Mouse (Mus musculus) stomach, embryonic 15.5 days (tissue): Measurements from ENCODE around the gene Pygm. TPM values are rescaled to one million over a fixed set of nuclear protein-coding genes. Genes with fewer than 3 reads are reported as not detected.

Experiments
- ATAC-seq: fragments of 200-750 bp; cut with Nextera tagmentation; 2 replicates; pipeline ENCODE4 v1.8.0; 2017; ENCODE audit warnings: low read depth, moderate number of reproducible peaks, moderate TSS enrichment; ENCODE audit not compliant: insufficient read depth, low FRiP score
- H3K27ac ChIP-seq: fragments of 300-500 bp; sonication (generic); 2 replicates; pipeline ENCODE4 v1.5.1; 2015; ENCODE audit warnings: mild to moderate bottlenecking, inconsistent platforms
- H3K27me3 ChIP-seq: fragments of 300-500 bp; sonication (generic); replicated peaks from 2 replicates; pipeline ENCODE4 v1.6.1; 2015; ENCODE audit warnings: inconsistent platforms
- H3K36me3 ChIP-seq: fragments of 300-500 bp; sonication (generic); 2 replicates; pipeline ENCODE4 v1.6.1; 2015; ENCODE audit warnings: inconsistent platforms
- H3K4me1 ChIP-seq: fragments of 300-500 bp; sonication (generic); 2 replicates; pipeline ENCODE4 v1.6.1; 2015; ENCODE audit warnings: inconsistent platforms
- H3K4me2 ChIP-seq: fragments of 300-500 bp; sonication (generic); 2 replicates; pipeline ENCODE4 v1.6.1; 2015; ENCODE audit warnings: mild to moderate bottlenecking, inconsistent platforms
- H3K4me3 ChIP-seq: fragments of 300-500 bp; sonication (generic); replicated peaks from 2 replicates; pipeline ENCODE4 v1.5.1; 2015; ENCODE audit warnings: inconsistent platforms
- H3K9ac ChIP-seq: fragments of 300-500 bp; sonication (generic); 2 replicates; pipeline ENCODE4 v1.6.1; 2015; ENCODE audit warnings: inconsistent platforms
- H3K9me3 ChIP-seq: fragments of 300-500 bp; sonication (generic); 2 replicates; pipeline ENCODE4 v1.6.1; 2016; ENCODE audit warnings: inconsistent platforms
- WGBS: fragments of 180-500 bp; shearing (Covaris S2); methylation state at CpG from one replicate; pipeline ENCODE4 v1.1.7; 2015; 5-methylcytosine and 5-hydroxymethylcytosine counted together
- polyA plus RNA-seq: library from polyadenylated mRNA; unstranded; fragments of >200 nt; fragmentation: Nextera tagmentation; extraction: Ambion mirVana; gene quantifications from 2 replicates; pipeline ENCODE4 v1.2.1, GENCODE M21; 2015

Gene Pygm
- polyA plus RNA-seq: 10.3 and 12.8 TPM in 2 replicates

GRCm38 (mm10) chr19:6384128-6384527 lies at the start of gene Pygm:
Gene Pygm (plus strand): TSS chr19:6384399.
- Histone ChIP-seq H3K9me3 (no peaks in the 10 kb centered on the region), H3K36me3 (no peaks in the 10 kb centered on the region), H3K4me1 (peaks cover 24% of the 10 kb centered on the region), H3K4me3 (peak within 1 kb of the TSS; percentile 11; the same call in 1 of the 2 replicates), H3K9ac (no peak within 1 kb of the TSS), H3K27me3 (no peaks in the 10 kb centered on the region), H3K4me2 (peak within 1 kb of the TSS; percentile 32), H3K27ac (no peak within 1 kb of the TSS; the same call in 1 of the 2 replicates)
- ATAC-seq: peak; percentile 55
- WGBS: 12% methylated on average over 7 of the region's 7 CpGs

- Histone ChIP-seq H3K27me3 (no peaks in the 10 kb centered on the region), H3K36me3 (peaks cover 25% of the 10 kb centered on the region), H3K4me1 (peaks cover 33% of the 10 kb centered on the region), H3K9me3 (no peaks in the 10 kb centered on the region), H3K4me2 (peak within 1 kb of the TSS; percentile 85), H3K4me3 (peak within 1 kb of the TSS; percentile 85), H3K9ac (peak within 1 kb of the TSS; percentile 64), H3K27ac (peak within 1 kb of the TSS; percentile 92)
- peak; percentile 92 for ATAC-seq
- under 1% methylated on average over 43 of the region's 43 CpGs for WGBS
Observed at GRCm38 (mm10) chr19:6334673-6335457, 49.3 kb upstream of the Pygm start, which contains the start of gene Men1. Gene Men1 (plus strand): TSS chr19:6334979.

- ATAC-seq: no peak
Observed at GRCm38 (mm10) chr19:6335458-6335827, 48.8 kb upstream of the Pygm start.

GRCm38 (mm10) chr19:6336920-6337319 lies 47.3 kb upstream of the Pygm start:
- no peak for ATAC-seq
- peaks cover 27% of the 10 kb centered on the region for H3K36me3 ChIP-seq
- no peaks in the 10 kb centered on the region for H3K9me3 ChIP-seq
- H3K4me3 ChIP-seq: peak overlapping the region; percentile 85
- no peak overlapping the region for H3K27ac ChIP-seq
- H3K27me3 ChIP-seq: no peaks in the 10 kb centered on the region
- H3K4me1 ChIP-seq: peaks cover 51% of the 10 kb centered on the region
- H3K9ac ChIP-seq: no peak overlapping the region
- peak overlapping the region; percentile 85 for H3K4me2 ChIP-seq
- WGBS: 89% methylated on average over 10 of the region's 10 CpGs

More at GRCm38 (mm10) chr19:6335458-6335827, 48.8 kb upstream of the Pygm start:
- Histone ChIP-seq H3K27me3 (no peaks in the 10 kb centered on the region), H3K36me3 (peaks cover 27% of the 10 kb centered on the region), H3K4me1 (peaks cover 39% of the 10 kb centered on the region), H3K4me2 (peak overlapping the region; percentile 85), H3K4me3 (peak overlapping the region; percentile 85), H3K9ac (peak overlapping the region; percentile 64), H3K27ac (peak overlapping the region; percentile 74), H3K9me3 (no peaks in the 10 kb centered on the region)
- under 1% methylated on average over 25 of the region's 25 CpGs for WGBS

- 93% methylated on average over 7 of the region's 7 CpGs for WGBS
Observed at GRCm38 (mm10) chr19:6338171-6338570, 46.0 kb upstream of the Pygm start.

GRCm38 (mm10) chr19:6338716-6339115 lies 45.5 kb upstream of the Pygm start:
- 92% methylated on average over 11 of the region's 11 CpGs for WGBS
- H3K27ac ChIP-seq: no peak overlapping the region
- H3K36me3 ChIP-seq: peaks cover 27% of the 10 kb centered on the region
- no peak overlapping the region for H3K4me3 ChIP-seq
- no peaks in the 10 kb centered on the region for H3K9me3 ChIP-seq
- no peak overlapping the region for H3K9ac ChIP-seq
- no peak for ATAC-seq
- H3K4me2 ChIP-seq: no peak overlapping the region
- no peaks in the 10 kb centered on the region for H3K27me3 ChIP-seq
- H3K4me1 ChIP-seq: peaks cover 52% of the 10 kb centered on the region

More at GRCm38 (mm10) chr19:6338171-6338570, 46.0 kb upstream of the Pygm start:
- no peaks in the 10 kb centered on the region for H3K27me3 ChIP-seq
- H3K4me1 ChIP-seq: peaks cover 52% of the 10 kb centered on the region
- H3K9ac ChIP-seq: no peak overlapping the region
- H3K27ac ChIP-seq: no peak overlapping the region
- no peak for ATAC-seq
- no peak overlapping the region for H3K4me3 ChIP-seq
- peaks cover 27% of the 10 kb centered on the region for H3K36me3 ChIP-seq
- no peak overlapping the region for H3K4me2 ChIP-seq
- H3K9me3 ChIP-seq: no peaks in the 10 kb centered on the region

GRCm38 (mm10) chr19:6339191-6339590 lies 45.0 kb upstream of the Pygm start:
- Histone ChIP-seq H3K27me3 (no peaks in the 10 kb centered on the region), H3K9ac (no peak overlapping the region), H3K36me3 (peaks cover 27% of the 10 kb centered on the region), H3K27ac (no peak overlapping the region), H3K4me3 (no peak overlapping the region), H3K4me1 (peaks cover 48% of the 10 kb centered on the region), H3K4me2 (no peak overlapping the region), H3K9me3 (no peaks in the 10 kb centered on the region)
- WGBS: 93% methylated on average over 6 of the region's 6 CpGs
- ATAC-seq: no peak

GRCm38 (mm10) chr19:6339890-6340504 lies 44.2 kb upstream of the Pygm start:
- Histone ChIP-seq H3K4me1 (peaks cover 44% of the 10 kb centered on the region), H3K9ac (no peak overlapping the region), H3K27ac (peak overlapping the region; percentile 44; the same call in 1 of the 2 replicates), H3K4me2 (peak overlapping the region; percentile 95), H3K9me3 (no peaks in the 10 kb centered on the region), H3K4me3 (peak overlapping the region; percentile 74; the same call in 1 of the 2 replicates), H3K27me3 (no peaks in the 10 kb centered on the region), H3K36me3 (peaks cover 27% of the 10 kb centered on the region)
- 69% methylated on average over 15 of the region's 15 CpGs for WGBS
- no peak for ATAC-seq

GRCm38 (mm10) chr19:6340524-6341452 lies 43.4 kb upstream of the Pygm start, which contains the start of gene Map4k2:
Gene Map4k2 (plus strand): TSS chr19:6341135.
- Histone ChIP-seq H3K9ac (peak within 1 kb of the TSS; percentile 63), H3K27me3 (no peaks in the 10 kb centered on the region), H3K4me2 (peak within 1 kb of the TSS; percentile 95), H3K4me1 (peaks cover 41% of the 10 kb centered on the region), H3K36me3 (peaks cover 27% of the 10 kb centered on the region), H3K27ac (peak within 1 kb of the TSS; percentile 48; the same call in 1 of the 2 replicates), H3K9me3 (no peaks in the 10 kb centered on the region), H3K4me3 (peak within 1 kb of the TSS; percentile 74)
- WGBS: 8% methylated on average over 41 of the region's 72 CpGs
- ATAC-seq: peak; percentile 79

- Histone ChIP-seq H3K4me2 (peak overlapping the region; percentile 95), H3K36me3 (peaks cover 29% of the 10 kb centered on the region), H3K9ac (peak overlapping the region; percentile 63), H3K4me3 (peak overlapping the region; percentile 74), H3K27me3 (no peaks in the 10 kb centered on the region), H3K4me1 (peaks cover 33% of the 10 kb centered on the region), H3K27ac (peak overlapping the region; percentile 48; the same call in 1 of the 2 replicates), H3K9me3 (no peaks in the 10 kb centered on the region)
- WGBS: 11% methylated on average over 23 of the region's 23 CpGs
- no peak; the same call in 1 of the 2 replicates for ATAC-seq
Observed at GRCm38 (mm10) chr19:6341453-6342077, 42.6 kb upstream of the Pygm start.
